Mouse (Mus musculus): Measurements from ENCODE around the gene Crocc2.

The Crocc2 gene

GRCm38 (mm10) chr1:93150907-93151661 lies 17.4 kb upstream of the Crocc2 start:
- no peaks in the 10 kb centered on the region for H3K36me3 ChIP-seq (ENCODE audit: control insufficient read depth, insufficient read depth, low read length, poor library complexity, severe bottlenecking)
- no peaks in the 10 kb centered on the region for H3K27me3 ChIP-seq (ENCODE audit: control insufficient read depth, insufficient read depth, low read length, poor library complexity, severe bottlenecking)
- no peak for DNase-seq (ENCODE audit: low read depth, low spot score)

GRCm38 (mm10) chr1:93157566-93157965 lies 11.0 kb upstream of the Crocc2 start:
- DNase-seq (ENCODE audit: low read depth, low spot score), result no peak
- Histone ChIP-seq H3K36me3 (ENCODE audit: control insufficient read depth, insufficient read depth, low read length, poor library complexity, severe bottlenecking) (no peaks in the 10 kb centered on the region), H3K27me3 (ENCODE audit: control insufficient read depth, insufficient read depth, low read length, poor library complexity, severe bottlenecking) (no peaks in the 10 kb centered on the region)

- Histone ChIP-seq H3K27me3 (ENCODE audit: control insufficient read depth, insufficient read depth, low read length, poor library complexity, severe bottlenecking) (no peaks in the 10 kb centered on the region), H3K36me3 (ENCODE audit: control insufficient read depth, insufficient read depth, low read length, poor library complexity, severe bottlenecking) (no peaks in the 10 kb centered on the region)
- DNase-seq (ENCODE audit: low read depth, low spot score), result no peak
Measured at GRCm38 (mm10) chr1:93158916-93159315, 9.6 kb upstream of the Crocc2 start.

- no peak for DNase-seq (ENCODE audit: low read depth, low spot score)
- Histone ChIP-seq H3K36me3 (ENCODE audit: control insufficient read depth, insufficient read depth, low read length, poor library complexity, severe bottlenecking) (no peaks in the 10 kb centered on the region), H3K27me3 (ENCODE audit: control insufficient read depth, insufficient read depth, low read length, poor library complexity, severe bottlenecking) (no peaks in the 10 kb centered on the region)
Measured at GRCm38 (mm10) chr1:93159566-93160500, 8.7 kb upstream of the Crocc2 start.

GRCm38 (mm10) chr1:93160501-93161133 lies 7.9 kb upstream of the Crocc2 start, which contains the start of gene 2310007B03Rik:
2310007B03Rik (minus strand) TSS chr1:93160948.
- Histone ChIP-seq H3K27me3 (ENCODE audit: control insufficient read depth, insufficient read depth, low read length, poor library complexity, severe bottlenecking) (no peaks in the 10 kb centered on the region), H3K36me3 (ENCODE audit: control insufficient read depth, insufficient read depth, low read length, poor library complexity, severe bottlenecking) (no peaks in the 10 kb centered on the region)
- no peak for DNase-seq (ENCODE audit: low read depth, low spot score)

- no peak for DNase-seq (ENCODE audit: low read depth, low spot score)
- Histone ChIP-seq H3K27me3 (ENCODE audit: control insufficient read depth, insufficient read depth, low read length, poor library complexity, severe bottlenecking) (no peaks in the 10 kb centered on the region), H3K36me3 (ENCODE audit: control insufficient read depth, insufficient read depth, low read length, poor library complexity, severe bottlenecking) (no peaks in the 10 kb centered on the region)
Measured at GRCm38 (mm10) chr1:93161350-93161749, 7.2 kb upstream of the Crocc2 start.

- Histone ChIP-seq H3K36me3 (ENCODE audit: control insufficient read depth, insufficient read depth, low read length, poor library complexity, severe bottlenecking) (no peaks in the 10 kb centered on the region), H3K27me3 (ENCODE audit: control insufficient read depth, insufficient read depth, low read length, poor library complexity, severe bottlenecking) (no peaks in the 10 kb centered on the region)
- no peak for DNase-seq (ENCODE audit: low read depth, low spot score)
Measured at GRCm38 (mm10) chr1:93161921-93162320, 6.6 kb upstream of the Crocc2 start.

GRCm38 (mm10) chr1:93162588-93162987 lies 5.9 kb upstream of the Crocc2 start:
- Histone ChIP-seq H3K27me3 (ENCODE audit: control insufficient read depth, insufficient read depth, low read length, poor library complexity, severe bottlenecking) (no peaks in the 10 kb centered on the region), H3K36me3 (ENCODE audit: control insufficient read depth, insufficient read depth, low read length, poor library complexity, severe bottlenecking) (no peaks in the 10 kb centered on the region)
- DNase-seq (ENCODE audit: low read depth, low spot score), result no peak

- Histone ChIP-seq H3K27me3 (ENCODE audit: control insufficient read depth, insufficient read depth, low read length, poor library complexity, severe bottlenecking) (no peaks in the 10 kb centered on the region), H3K36me3 (ENCODE audit: control insufficient read depth, insufficient read depth, low read length, poor library complexity, severe bottlenecking) (no peaks in the 10 kb centered on the region)
- DNase-seq (ENCODE audit: low read depth, low spot score), result no peak
Measured at GRCm38 (mm10) chr1:93165447-93165846, 3.1 kb upstream of the Crocc2 start.

- Histone ChIP-seq H3K27me3 (ENCODE audit: control insufficient read depth, insufficient read depth, low read length, poor library complexity, severe bottlenecking) (no peaks in the 10 kb centered on the region), H3K36me3 (ENCODE audit: control insufficient read depth, insufficient read depth, low read length, poor library complexity, severe bottlenecking) (no peaks in the 10 kb centered on the region)
- no peak for DNase-seq (ENCODE audit: low read depth, low spot score)
Measured at GRCm38 (mm10) chr1:93166346-93167079, 2.0 kb upstream of the Crocc2 start.

GRCm38 (mm10) chr1:93173665-93174064 lies 5.1 kb downstream of the Crocc2 start:
- DNase-seq (ENCODE audit: low read depth, low spot score), result no peak
- no peaks in the 10 kb centered on the region for H3K27me3 ChIP-seq (ENCODE audit: control insufficient read depth, insufficient read depth, low read length, poor library complexity, severe bottlenecking)
- no peaks in the 10 kb centered on the region for H3K36me3 ChIP-seq (ENCODE audit: control insufficient read depth, insufficient read depth, low read length, poor library complexity, severe bottlenecking)

GRCm38 (mm10) chr1:93174399-93174798 lies 5.9 kb downstream of the Crocc2 start:
- H3K36me3 ChIP-seq (ENCODE audit: control insufficient read depth, insufficient read depth, low read length, poor library complexity, severe bottlenecking), result no peaks in the 10 kb centered on the region
- no peaks in the 10 kb centered on the region for H3K27me3 ChIP-seq (ENCODE audit: control insufficient read depth, insufficient read depth, low read length, poor library complexity, severe bottlenecking)
- peak; percentile 83 for DNase-seq (ENCODE audit: low read depth, low spot score)

GRCm38 (mm10) chr1:93175849-93176248 lies 7.3 kb downstream of the Crocc2 start:
- no peak for DNase-seq (ENCODE audit: low read depth, low spot score)
- Histone ChIP-seq H3K36me3 (ENCODE audit: control insufficient read depth, insufficient read depth, low read length, poor library complexity, severe bottlenecking) (no peaks in the 10 kb centered on the region), H3K27me3 (ENCODE audit: control insufficient read depth, insufficient read depth, low read length, poor library complexity, severe bottlenecking) (no peaks in the 10 kb centered on the region)
